Comparison of ENCODE assay signal across 8 mouse cellular contexts in genomic region chr6:126642856-126643321, GRCm38 (mm10). TPM values are rescaled to one million over a fixed set of nuclear protein-coding genes. Genes with fewer than 3 reads are reported as not detected.
DNase-seq lines count a peak whose midpoint lies in the region; ATAC-seq and TF ChIP-seq lines count a peak whose summit lies in the region.

No protein-coding gene starts in this region.

- TF ChIP-seq CTCF in lung, postnatal 0 days (IDR thresholded peaks at IDR 0.05), result peak; percentile 39

- H3K4me3 ChIP-seq in lung, postnatal 0 days (ENCODE audit: low read depth, low read length), result peak overlapping the region; percentile 8; the same call in 1 of the 2 replicates
- peak overlapping the region; percentile 51 for H3K4me3 ChIP-seq in stomach, embryonic 16.5 days (replicated peaks; ENCODE audit: low read length)

- no peak overlapping the region for H3K9ac ChIP-seq in lung, postnatal 0 days (replicated peaks; ENCODE audit: low read depth)
- peak overlapping the region; percentile 42 for H3K9ac ChIP-seq in stomach, embryonic 16.5 days (ENCODE audit: low read length)

- peaks cover 44% of the 10 kb centered on the region for H3K27me3 ChIP-seq in lung, postnatal 0 days (replicated peaks; ENCODE audit: insufficient read depth, low read length)
- peaks cover 52% of the 10 kb centered on the region for H3K27me3 ChIP-seq in stomach, embryonic 16.5 days (ENCODE audit: control insufficient read depth, insufficient read depth, low read length)

- H3K4me2 ChIP-seq in lung, postnatal 0 days (replicated peaks; ENCODE audit: low read depth, low read length), result peak overlapping the region; percentile 57
- peak overlapping the region; percentile 87 for H3K4me2 ChIP-seq in stomach, embryonic 16.5 days (ENCODE audit: low read depth, low read length)

- no peak for ATAC-seq in lung, postnatal 0 days
- ATAC-seq in stomach, embryonic 16.5 days (ENCODE audit: insufficient read depth, low FRiP score), result no peak

- H3K9me3 ChIP-seq in lung, postnatal 0 days (ENCODE audit: low read length), result no peaks in the 10 kb centered on the region
- no peaks in the 10 kb centered on the region for H3K9me3 ChIP-seq in stomach, embryonic 16.5 days (replicated peaks; ENCODE audit: control insufficient read depth, low read length)

- H3K4me1 ChIP-seq in lung, postnatal 0 days (ENCODE audit: insufficient read depth, low read depth, low read length), result peaks cover 6% of the 10 kb centered on the region
- peaks cover 17% of the 10 kb centered on the region for H3K4me1 ChIP-seq in stomach, embryonic 16.5 days (ENCODE audit: control insufficient read depth, insufficient read depth, low read length)

- no peaks in the 10 kb centered on the region for H3K36me3 ChIP-seq in lung, postnatal 0 days (ENCODE audit: insufficient read depth, low read length)
- no peaks in the 10 kb centered on the region for H3K36me3 ChIP-seq in stomach, embryonic 16.5 days (ENCODE audit: control insufficient read depth, insufficient read depth, low read length)

- no peak for DNase-seq in lung, postnatal 0 days (ENCODE audit: low spot score)
- no peak for DNase-seq in lung, postnatal 14 days
- peak; percentile 75 for DNase-seq in embryo, embryonic 10.5 days (ENCODE audit: low spot score)
- DNase-seq in heart, postnatal 4 days, result peak; percentile 22
- peak; percentile 33 to 68 for DNase-seq in layer of hippocampus, adult 18-20 months (ENCODE audit: low spot score in 2 of 2)
- peak; percentile 43 for DNase-seq in mesoderm, embryonic 11.5 days (ENCODE audit: low read depth, low spot score)
- no peak for DNase-seq in spleen, postnatal 36 days (ENCODE audit: low spot score in 2 of 2)

- H3K27ac ChIP-seq in lung, postnatal 0 days (ENCODE audit: low read length), result no peak overlapping the region
- no peak overlapping the region for H3K27ac ChIP-seq in stomach, embryonic 16.5 days (ENCODE audit: low read length)

- WGBS in lung, postnatal 0 days, result under 1% methylated on average over 36 of the region's 36 CpGs
- WGBS in stomach, embryonic 16.5 days, result 1% methylated on average over 36 of the region's 36 CpGs

- TF ChIP-seq EP300 in lung, postnatal 0 days (IDR thresholded peaks at IDR 0.05), result no peak

RNA-seq across cellular contexts. Expression of gene Kcna1, which starts 3.3 kb away (rescaled TPM):
- polyA plus RNA-seq in lung, postnatal 0 days (2015; fragmentation: Nextera tagmentation; extraction: Ambion mirVana), result 0.08 and 0.12 TPM in 2 replicates
- under 1 TPM; 0.29 to 0.59 TPM for total RNA-seq in heart, postnatal 4 days (2021)
- total RNA-seq in layer of hippocampus, adult 18-20 months (2021), result 100 to 1,000 TPM; 114 to 118 TPM
- polyA plus RNA-seq in stomach, embryonic 16.5 days (2015; fragmentation: Nextera tagmentation; extraction: Ambion mirVana), result 0.94 and 1.3 TPM in 2 replicates

Comparison
In these comparisons a context has a peak if more than half of its experiments do, and no peak if none do; other contexts are left out.
1. DNase-seq: peak in embryo, embryonic 10.5 days (single experiment), heart, postnatal 4 days (single experiment), layer of hippocampus, adult 18-20 months (2 of 2) and mesoderm, embryonic 11.5 days (single experiment); none in lung, postnatal 0 days (single experiment), lung, postnatal 14 days (single experiment) and spleen, postnatal 36 days (0 of 2).
2. RNA of gene Kcna1, which starts 3.3 kb away (total RNA-seq): 114 to 118 TPM in layer of hippocampus, adult 18-20 months; 0.29 to 0.59 TPM in heart, postnatal 4 days; every median in the first group is over 10 times any median in the second.